Mouse (Mus musculus) spleen, adult 18-20 months (tissue): ENCODE results near the gene Olfr209.
"Not testable (repeated sequence)": the region's sequence is repeated elsewhere in the genome, so short reads cannot be mapped to it uniquely, and the experiment has no call there.

ENCODE experiments used
- DNase-seq, 2 experiments: peaks; one replicate each; pipeline ENCODE4 v3.0.0; 2022; ENCODE audit warnings: mixed read lengths in 2 of 2

The Olfr209 gene

GRCm38 (mm10) chr16:59363893-59364292 is at the start of gene Olfr209:
Gene Olfr209 (minus strand): TSS chr16:59363993.
- no peak for DNase-seq

GRCm38 (mm10) chr16:59413475-59413874 is 49.7 kb upstream of the Olfr209 start:
- no peak for DNase-seq

GRCm38 (mm10) chr16:59409800-59410199 is 46.0 kb upstream of the Olfr209 start:
- DNase-seq = no peak

GRCm38 (mm10) chr16:59409341-59409748 is 45.6 kb upstream of the Olfr209 start:
- no peak for DNase-seq

- no peak for DNase-seq
Observed at GRCm38 (mm10) chr16:59407032-59407431, 43.2 kb upstream of the Olfr209 start, which contains the start of gene Gabrr3. Gene Gabrr3 (plus strand): TSS chr16:59407332.

- no peak for DNase-seq
Observed at GRCm38 (mm10) chr16:59404798-59405197, 41.0 kb upstream of the Olfr209 start.

GRCm38 (mm10) chr16:59403684-59404083 is 39.9 kb upstream of the Olfr209 start:
- DNase-seq = no peak

GRCm38 (mm10) chr16:59401985-59402384 is 38.2 kb upstream of the Olfr209 start:
- DNase-seq = no peak

GRCm38 (mm10) chr16:59401102-59401501 is 37.3 kb upstream of the Olfr209 start:
- peak in 1 of 2 experiments; percentile 4 for DNase-seq

GRCm38 (mm10) chr16:59393300-59393699 is 29.5 kb upstream of the Olfr209 start:
- no peak for DNase-seq

- DNase-seq = no peak
Observed at GRCm38 (mm10) chr16:59349146-59349545, 14.6 kb downstream of the Olfr209 start, which contains the start of gene Olfr206. Gene Olfr206 (minus strand): TSS chr16:59349246.

GRCm38 (mm10) chr16:59331038-59331437 is 32.8 kb downstream of the Olfr209 start, which contains the start of gene Olfr205:
Gene Olfr205 (minus strand): TSS chr16:59331138.
- no peak for DNase-seq

- not testable (repeated sequence) for DNase-seq
Observed at GRCm38 (mm10) chr16:59323262-59323661, 40.5 kb downstream of the Olfr209 start.

GRCm38 (mm10) chr16:59318148-59318547 is 45.6 kb downstream of the Olfr209 start, which contains the start of gene Olfr204:
Gene Olfr204 (minus strand): TSS chr16:59318248.
- no peak for DNase-seq
